ENCODE assay signal across 8 mouse cellular contexts in the genomic region with DNA sequence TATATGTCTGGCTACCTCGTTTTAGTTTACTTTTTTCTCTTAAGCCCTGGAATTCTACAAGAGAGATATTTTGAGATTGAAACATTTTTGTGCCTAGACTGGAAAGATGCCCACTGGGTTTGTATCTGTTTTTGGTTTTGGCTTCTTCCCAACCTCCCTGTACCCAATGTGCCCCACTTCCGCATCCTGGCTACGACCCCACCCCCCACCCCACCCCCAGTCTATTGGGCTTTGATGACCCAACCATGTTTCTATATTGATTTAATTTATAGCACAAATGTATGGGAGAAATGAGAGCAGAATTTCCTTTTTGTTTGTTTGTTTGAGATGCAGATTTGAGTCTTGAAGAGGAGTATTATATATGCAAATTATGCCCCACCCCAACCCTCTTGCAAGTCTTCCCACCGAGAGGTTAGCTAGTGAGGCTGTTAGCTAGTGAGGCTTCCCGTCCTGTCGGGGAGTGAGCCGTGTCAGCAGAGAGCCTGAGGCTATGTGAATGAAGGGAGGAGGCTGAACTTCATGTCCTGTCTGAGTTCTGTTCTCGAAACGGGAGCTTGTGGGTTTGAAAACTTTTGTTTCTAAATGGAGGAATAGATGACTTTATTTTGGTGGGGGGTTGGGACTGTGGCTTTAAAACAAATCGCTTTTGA. TPM values are rescaled to one million over a fixed set of nuclear protein-coding genes. Genes with fewer than 3 reads are reported as not detected.
DNase-seq lines count a peak whose midpoint lies in the region; ATAC-seq and TF ChIP-seq lines count a peak whose summit lies in the region.
"Not testable (repeated sequence)": the region's sequence is repeated elsewhere in the genome, so short reads cannot be mapped to it uniquely, and the experiment has no call there.

No protein-coding gene starts in this region.

- TF ChIP-seq EP300 in lung, postnatal 0 days (IDR thresholded peaks at IDR 0.05), result not testable (repeated sequence)

- not testable (repeated sequence) for ATAC-seq in forebrain, embryonic 13.5 days; hindbrain, embryonic 13.5 days (ENCODE audit: low FRiP score); lung, postnatal 0 days; neural tube, embryonic 14.5 days (ENCODE audit: low read depth)

- peak overlapping the region; percentile 96 for H3K4me3 ChIP-seq in forebrain, embryonic 13.5 days
- H3K4me3 ChIP-seq in hindbrain, embryonic 13.5 days, result peak overlapping the region; percentile 88
- peak overlapping the region; percentile 88 for H3K4me3 ChIP-seq in left cerebral cortex, adult 2 months
- H3K4me3 ChIP-seq in lung, postnatal 0 days (ENCODE audit: low read depth, low read length), result 0 out of 2 replicates have a peak overlapping the region, but pooled peaks have one; percentile 0
- H3K4me3 ChIP-seq in neural tube, embryonic 14.5 days (ENCODE audit: low read depth, low read length), result peak overlapping the region; percentile 82

- H3K4me2 ChIP-seq in forebrain, embryonic 13.5 days, result peak overlapping the region; percentile 100
- H3K4me2 ChIP-seq in hindbrain, embryonic 13.5 days, result peak overlapping the region; percentile 100
- peak overlapping the region; percentile 50 for H3K4me2 ChIP-seq in lung, postnatal 0 days (replicated peaks; ENCODE audit: low read depth, low read length)
- peak overlapping the region; percentile 100 for H3K4me2 ChIP-seq in neural tube, embryonic 14.5 days (ENCODE audit: low read depth, low read length)

- not testable (repeated sequence) for H3K27ac ChIP-seq in forebrain, embryonic 13.5 days; hindbrain, embryonic 13.5 days; left cerebral cortex, adult 2 months; lung, postnatal 0 days (ENCODE audit: low read length); neural tube, embryonic 14.5 days (ENCODE audit: low read depth, low read length)

- H3K9me3 ChIP-seq in forebrain, embryonic 13.5 days (replicated peaks); hindbrain, embryonic 13.5 days; lung, postnatal 0 days (ENCODE audit: low read length); neural tube, embryonic 14.5 days (ENCODE audit: control insufficient read depth, low read length): not testable (repeated sequence)

- not testable (repeated sequence) for H3K27me3 ChIP-seq in forebrain, embryonic 13.5 days; hindbrain, embryonic 13.5 days; lung, postnatal 0 days (replicated peaks; ENCODE audit: insufficient read depth, low read length); neural tube, embryonic 14.5 days (ENCODE audit: control insufficient read depth, insufficient read depth, low read length)

- H3K36me3 ChIP-seq in forebrain, embryonic 13.5 days (ENCODE audit: poor library complexity, severe bottlenecking), result peaks cover 23% of the 10 kb centered on the region
- not testable (repeated sequence) for H3K36me3 ChIP-seq in hindbrain, embryonic 13.5 days; lung, postnatal 0 days (ENCODE audit: insufficient read depth, low read length); neural tube, embryonic 14.5 days (ENCODE audit: control insufficient read depth, insufficient read depth, low read length)

- H3K4me1 ChIP-seq in forebrain, embryonic 13.5 days, result peaks cover 65% of the 10 kb centered on the region
- peaks cover 75% of the 10 kb centered on the region for H3K4me1 ChIP-seq in hindbrain, embryonic 13.5 days (replicated peaks)
- H3K4me1 ChIP-seq in lung, postnatal 0 days (ENCODE audit: insufficient read depth, low read depth, low read length), result peaks cover 22% of the 10 kb centered on the region; the same call in 1 of the 2 replicates
- peaks cover 30% of the 10 kb centered on the region for H3K4me1 ChIP-seq in neural tube, embryonic 14.5 days (ENCODE audit: control insufficient read depth, insufficient read depth, low read length)

- intact Hi-C loops in left cerebral cortex, adult 2 months (cut with DNase I), result loop anchor here (5.0 to 10.0 kb wide), 3 partner anchors 283 to 553 kb away; partner anchors contain the start of gene Wnk1

- H3K9ac ChIP-seq in forebrain, embryonic 13.5 days, result peak overlapping the region; percentile 58
- peak overlapping the region; percentile 66 for H3K9ac ChIP-seq in hindbrain, embryonic 13.5 days
- H3K9ac ChIP-seq in lung, postnatal 0 days (replicated peaks; ENCODE audit: low read depth), result not testable (repeated sequence)
- H3K9ac ChIP-seq in neural tube, embryonic 14.5 days (replicated peaks; ENCODE audit: low read depth, low read length), result peak overlapping the region; percentile 12; the same call in 1 of the 2 replicates

- DNase-seq in ES-CJ7 (ENCODE audit: low read depth, low spot score), result peak; percentile 89
- DNase-seq in c-Kit-positive CD71-positive TER-119-negative erythroid progenitor cells, embryonic 14.5 days (ENCODE audit: low read depth), result peak; percentile 46
- not testable (repeated sequence) for DNase-seq in left cerebral cortex, adult 2 months (ENCODE audit: extremely low spot score in 1 of 2, low spot score in 2 of 2); lung, postnatal 0 days (ENCODE audit: low spot score)
- DNase-seq in thymus, postnatal 4 days, result peak; percentile 59

- not testable (repeated sequence) for TF ChIP-seq CTCF in left cerebral cortex, adult 2 months (IDR thresholded peaks at IDR 0.05); lung, postnatal 0 days (IDR thresholded peaks at IDR 0.05)

- WGBS in forebrain, embryonic 13.5 days, result 2% methylated on average over 10 of the region's 10 CpGs
- WGBS in hindbrain, embryonic 13.5 days, result 4% methylated on average over 10 of the region's 10 CpGs
- 5% methylated on average over 10 of the region's 10 CpGs for WGBS in lung, postnatal 0 days
- WGBS in neural tube, embryonic 14.5 days, result 4% methylated on average over 10 of the region's 10 CpGs

RNA-seq across cellular contexts. Expression of gene Fbxl14, which starts 2.4 kb away (rescaled TPM):
- polyA plus RNA-seq in forebrain, embryonic 13.5 days (2015; fragmentation: Nextera tagmentation; extraction: Ambion mirVana), result 4.1 and 4.2 TPM in 2 replicates
- 3.2 and 3.3 TPM in 2 replicates for polyA plus RNA-seq in hindbrain, embryonic 13.5 days (2015; fragmentation: Nextera tagmentation; extraction: Ambion mirVana)
- 10 to 100 TPM; 35.9 to 40.4 TPM for total RNA-seq in left cerebral cortex, adult 2 months (2021)
- polyA plus RNA-seq in lung, postnatal 0 days (2015; fragmentation: Nextera tagmentation; extraction: Ambion mirVana), result 3.9 and 4.5 TPM in 2 replicates
- 3.5 and 3.8 TPM in 2 replicates for polyA plus RNA-seq in neural tube, embryonic 14.5 days (2014; fragmentation: Nextera tagmentation; extraction: Ambion mirVana)

Comparison
In these comparisons a context has a peak if more than half of its experiments do, and no peak if none do; other contexts are left out.
1. H3K4me2 ChIP-seq: peak in every context shown above with its lines; median percentile 100 in forebrain, embryonic 13.5 days; 100 in hindbrain, embryonic 13.5 days; 100 in neural tube, embryonic 14.5 days; 50 in lung, postnatal 0 days.
2. H3K4me3 ChIP-seq: peak in every context shown above with its lines; median percentile 96 in forebrain, embryonic 13.5 days; 88 in hindbrain, embryonic 13.5 days; 88 in left cerebral cortex, adult 2 months; 82 in neural tube, embryonic 14.5 days; 0 in lung, postnatal 0 days.